Mouse (Mus musculus): ENCODE measurements around the gene Pdlim4. TPM values are rescaled to one million over a fixed set of nuclear protein-coding genes. Genes with fewer than 3 reads are reported as not detected.
A peak's percentile ranks its signal among the peaks of the same experiment; 100 is the strongest.

The Pdlim4 gene
- polyA plus RNA-seq, 1 experiment: 3.7 TPM

DNA sequence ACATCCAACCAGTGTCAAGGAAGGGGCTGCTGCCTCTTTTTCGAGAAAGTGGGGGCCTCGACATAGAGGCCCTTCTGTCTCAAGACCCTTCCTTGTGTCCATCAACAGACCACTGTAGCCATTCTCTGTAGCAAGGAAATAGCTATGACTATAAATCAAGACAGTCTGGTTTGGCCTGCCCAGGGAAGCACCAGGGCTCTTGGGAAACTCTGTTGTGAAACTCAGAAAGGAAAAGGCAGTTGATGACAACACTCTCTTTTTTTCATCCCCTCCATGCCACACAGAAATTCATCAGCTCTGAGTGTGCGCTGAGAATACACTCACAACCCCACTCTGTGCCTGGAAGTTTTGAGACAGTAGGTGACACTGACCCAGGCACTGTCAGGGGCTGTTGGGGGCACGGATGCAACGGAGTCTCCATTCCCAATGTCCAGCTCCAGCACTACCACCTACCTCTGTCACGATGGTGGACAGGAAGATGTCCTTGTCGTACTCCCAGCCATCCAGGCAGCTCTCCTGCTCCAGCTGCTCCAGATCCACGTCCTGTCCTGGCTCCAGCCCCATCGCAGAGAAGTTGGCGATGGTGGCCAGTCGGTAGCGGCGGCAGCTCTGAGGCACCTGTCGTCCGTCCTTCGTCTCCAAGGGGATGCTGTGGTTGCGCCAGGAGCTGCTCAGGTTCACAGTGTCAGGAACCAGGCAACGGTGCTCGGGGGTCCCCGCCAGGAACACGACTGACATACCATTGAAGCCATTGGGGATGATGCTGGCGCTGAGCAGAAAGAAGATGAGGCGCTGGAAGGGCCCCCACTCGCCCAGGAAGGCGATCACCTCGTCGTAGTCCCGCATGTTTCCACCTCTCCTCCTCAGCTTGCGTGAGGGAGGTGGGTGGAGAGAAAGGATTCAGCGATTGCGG, 41.4 kb downstream of the Pdlim4 start:
- peak overlapping the region; percentile 94 for H3K27ac ChIP-seq (ENCODE audit: control insufficient read depth, insufficient read depth, low read depth, low read length, poor library complexity)
- peak overlapping the region; percentile 96 for H3K4me3 ChIP-seq (replicated peaks; ENCODE audit: control insufficient read depth, low read depth, low read length)
- TF ChIP-seq CTCF (IDR thresholded peaks at IDR 0.05; ENCODE audit: control insufficient read depth, insufficient read depth, low read length) (no peak), POLR2A (IDR thresholded peaks at IDR 0.05; ENCODE audit: borderline replicate concordance, control insufficient read depth, low read depth, low read length) (no peak)
- 20% methylated on average over 31 of the region's 31 CpGs for WGBS
- no peaks in the 10 kb centered on the region; the same call in 1 of the 2 replicates for H3K4me1 ChIP-seq (ENCODE audit: control insufficient read depth, insufficient read depth, low read length)

DNA sequence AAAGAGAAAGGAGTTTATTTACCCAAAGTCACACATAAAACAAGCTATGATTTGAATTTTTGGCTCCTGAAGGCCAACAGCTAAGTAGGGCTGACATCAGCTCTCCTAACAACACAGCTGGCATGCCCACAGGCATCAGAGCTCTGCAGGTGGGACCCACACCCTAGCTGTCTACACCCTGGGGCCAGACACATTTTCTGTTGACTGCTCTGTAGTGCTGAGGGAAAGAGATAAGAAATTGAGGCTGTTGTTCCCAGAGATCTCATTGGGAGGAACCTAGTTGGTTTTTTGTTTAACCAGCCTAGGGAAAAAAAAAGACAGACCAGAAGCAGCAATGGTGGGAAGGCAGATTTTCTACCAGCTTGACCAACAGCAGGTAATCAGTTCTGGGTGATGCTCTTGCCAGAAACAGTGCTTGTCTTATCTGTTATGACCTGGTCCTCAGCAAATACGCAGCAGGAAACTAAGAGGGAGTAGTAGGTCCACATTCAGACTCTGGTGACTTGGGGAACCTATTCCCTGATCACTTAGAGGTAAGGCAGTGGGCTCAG, 42.2 kb downstream of the Pdlim4 start:
- H3K4me1 ChIP-seq (ENCODE audit: control insufficient read depth, insufficient read depth, low read length): no peaks in the 10 kb centered on the region; the same call in 1 of the 2 replicates
- peak overlapping the region; percentile 96 for H3K4me3 ChIP-seq (replicated peaks; ENCODE audit: control insufficient read depth, low read depth, low read length)
- TF ChIP-seq POLR2A (IDR thresholded peaks at IDR 0.05; ENCODE audit: borderline replicate concordance, control insufficient read depth, low read depth, low read length) (0 out of 2 replicates have a peak, but pooled peaks have one; percentile 15), CTCF (IDR thresholded peaks at IDR 0.05; ENCODE audit: control insufficient read depth, insufficient read depth, low read length) (no peak)
- H3K27ac ChIP-seq (ENCODE audit: control insufficient read depth, insufficient read depth, low read depth, low read length, poor library complexity): peak overlapping the region; percentile 94
- WGBS: 27% methylated on average over 1 of the region's 1 CpGs

- Histone ChIP-seq H3K4me3 (replicated peaks; ENCODE audit: control insufficient read depth, low read depth, low read length) (no peak overlapping the region), H3K4me1 (ENCODE audit: control insufficient read depth, insufficient read depth, low read length) (no peaks in the 10 kb centered on the region; the same call in 1 of the 2 replicates), H3K27ac (ENCODE audit: control insufficient read depth, insufficient read depth, low read depth, low read length, poor library complexity) (no peak overlapping the region)
- 92% methylated on average over 5 of the region's 5 CpGs for WGBS
- TF ChIP-seq POLR2A (IDR thresholded peaks at IDR 0.05; ENCODE audit: borderline replicate concordance, control insufficient read depth, low read depth, low read length) (no peak), CTCF (IDR thresholded peaks at IDR 0.05; ENCODE audit: control insufficient read depth, insufficient read depth, low read length) (no peak)
These were observed 47.3 kb downstream of the Pdlim4 start for GRCm38 (mm10) chr11:54021396-54022093.

DNA sequence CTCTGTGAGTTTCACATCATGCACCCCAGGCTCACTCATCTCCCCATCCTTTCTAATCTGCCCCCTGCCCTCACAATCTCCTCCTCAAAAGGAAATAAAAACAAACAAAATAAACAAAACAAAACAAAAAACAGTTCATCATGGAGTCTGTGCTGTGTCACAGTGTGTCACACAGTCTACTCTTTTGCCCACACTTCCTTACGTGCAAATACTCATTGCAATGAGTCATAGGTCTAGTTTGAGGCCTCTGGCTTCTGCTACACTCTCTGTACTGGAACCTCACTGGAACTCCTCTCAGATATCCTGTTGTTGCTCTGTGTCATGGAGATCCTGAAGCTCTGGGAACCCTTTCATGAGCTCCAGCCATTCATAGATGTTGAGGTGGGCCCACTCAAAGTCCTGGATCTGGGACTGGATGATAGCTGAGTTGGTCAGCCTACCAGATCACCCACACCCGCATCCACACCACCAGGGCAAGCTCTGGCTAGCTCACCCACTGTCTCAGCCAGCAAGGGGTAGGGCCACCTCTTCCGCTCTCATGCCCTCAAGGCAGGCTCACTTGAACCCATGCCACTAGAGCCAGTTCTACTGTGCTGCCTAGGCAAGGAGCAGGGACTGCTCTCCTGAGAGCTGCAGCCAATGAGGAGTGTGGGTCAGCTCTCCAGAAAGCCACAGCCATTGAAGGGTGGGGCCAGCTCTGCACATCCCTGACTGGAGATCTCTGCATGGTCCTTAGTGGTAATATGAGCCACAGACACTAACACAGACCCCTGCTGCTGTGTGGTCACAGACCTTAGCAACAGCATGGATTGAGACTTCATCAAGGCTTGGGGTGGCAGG, 49.7 kb downstream of the Pdlim4 start:
- no peak for TF ChIP-seq POLR2A (IDR thresholded peaks at IDR 0.05; ENCODE audit: borderline replicate concordance, control insufficient read depth, low read depth, low read length)
- no peak for TF ChIP-seq CTCF (IDR thresholded peaks at IDR 0.05; ENCODE audit: control insufficient read depth, insufficient read depth, low read length)
- WGBS: 84% methylated on average over 3 of the region's 3 CpGs
- Histone ChIP-seq H3K4me1 (ENCODE audit: control insufficient read depth, insufficient read depth, low read length) (no peaks in the 10 kb centered on the region; the same call in 1 of the 2 replicates), H3K27ac (ENCODE audit: control insufficient read depth, insufficient read depth, low read depth, low read length, poor library complexity) (no peak overlapping the region), H3K4me3 (replicated peaks; ENCODE audit: control insufficient read depth, low read depth, low read length) (no peak overlapping the region)

GRCm38 (mm10) chr11:54017596-54017995, 51.2 kb downstream of the Pdlim4 start:
- TF ChIP-seq CTCF (IDR thresholded peaks at IDR 0.05; ENCODE audit: control insufficient read depth, insufficient read depth, low read length): no peak
- no peak for TF ChIP-seq POLR2A (IDR thresholded peaks at IDR 0.05; ENCODE audit: borderline replicate concordance, control insufficient read depth, low read depth, low read length)
- 53% methylated on average over 4 of the region's 4 CpGs for WGBS
- H3K4me1 ChIP-seq (ENCODE audit: control insufficient read depth, insufficient read depth, low read length): no peaks in the 10 kb centered on the region
- no peak overlapping the region for H3K4me3 ChIP-seq (replicated peaks; ENCODE audit: control insufficient read depth, low read depth, low read length)
- H3K27ac ChIP-seq (ENCODE audit: control insufficient read depth, insufficient read depth, low read depth, low read length, poor library complexity): no peak overlapping the region

GRCm38 (mm10) chr11:54016051-54016450, 52.8 kb downstream of the Pdlim4 start:
- no peak overlapping the region for H3K4me3 ChIP-seq (replicated peaks; ENCODE audit: control insufficient read depth, low read depth, low read length)
- H3K27ac ChIP-seq (ENCODE audit: control insufficient read depth, insufficient read depth, low read depth, low read length, poor library complexity): no peak overlapping the region
- no peaks in the 10 kb centered on the region for H3K4me1 ChIP-seq (ENCODE audit: control insufficient read depth, insufficient read depth, low read length)
- TF ChIP-seq POLR2A (IDR thresholded peaks at IDR 0.05; ENCODE audit: borderline replicate concordance, control insufficient read depth, low read depth, low read length) (no peak), CTCF (IDR thresholded peaks at IDR 0.05; ENCODE audit: control insufficient read depth, insufficient read depth, low read length) (no peak)
- 94% methylated on average over 8 of the region's 8 CpGs for WGBS

- TF ChIP-seq CTCF (IDR thresholded peaks at IDR 0.05; ENCODE audit: control insufficient read depth, insufficient read depth, low read length) (no peak), POLR2A (IDR thresholded peaks at IDR 0.05; ENCODE audit: borderline replicate concordance, control insufficient read depth, low read depth, low read length) (no peak)
- H3K4me3 ChIP-seq (replicated peaks; ENCODE audit: control insufficient read depth, low read depth, low read length): no peak overlapping the region
- no peak overlapping the region for H3K27ac ChIP-seq (ENCODE audit: control insufficient read depth, insufficient read depth, low read depth, low read length, poor library complexity)
- no peaks in the 10 kb centered on the region; the same call in 1 of the 2 replicates for H3K4me1 ChIP-seq (ENCODE audit: control insufficient read depth, insufficient read depth, low read length)
- WGBS: 95% methylated on average over 5 of the region's 5 CpGs
These were observed 55.9 kb downstream of the Pdlim4 start for GRCm38 (mm10) chr11:54012961-54013360.
